ENCODE assay signal across 8 mouse cellular contexts in the genomic region with DNA sequence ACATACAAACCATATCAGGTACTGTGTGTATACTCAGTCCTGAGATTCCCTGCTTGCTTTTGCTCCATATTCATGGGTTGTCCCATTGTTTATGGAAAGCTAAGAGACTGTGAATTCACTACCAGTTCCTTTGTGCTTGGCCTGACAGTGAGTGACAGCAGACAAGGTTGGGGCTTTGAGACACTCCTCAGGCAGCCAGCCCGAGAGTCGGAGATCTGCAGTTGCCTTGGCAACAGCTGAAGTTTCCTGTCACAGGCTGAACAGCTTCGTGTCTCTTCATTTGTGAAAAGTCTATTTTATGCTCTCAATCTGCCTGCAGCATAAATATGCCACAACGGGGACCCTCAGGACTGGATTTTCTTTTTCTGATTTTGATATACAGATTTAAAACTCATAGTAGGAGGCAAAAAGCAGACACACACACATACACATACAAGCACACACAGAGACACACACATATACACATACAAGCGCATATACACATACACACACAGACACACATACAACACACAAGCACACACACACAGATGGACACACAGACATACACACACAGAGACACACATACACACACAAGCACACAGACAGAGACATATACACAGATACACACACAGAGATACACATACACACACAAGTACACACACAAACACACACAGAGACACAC.
DNase-seq lines count a peak whose midpoint lies in the region; ATAC-seq lines count a peak whose summit lies in the region.

No protein-coding gene starts in this region.

- no peak overlapping the region for H3K4me2 ChIP-seq in hindbrain, embryonic 14.5 days (replicated peaks)
- peak overlapping the region; percentile 8; the same call in 1 of the 2 replicates for H3K4me2 ChIP-seq in midbrain, embryonic 11.5 days
- no peak overlapping the region for H3K4me2 ChIP-seq in intestine, embryonic 16.5 days (ENCODE audit: low read depth, low read length)

- peak; percentile 21 for DNase-seq in heart, postnatal 4 days
- DNase-seq in heart, adult 18-20 months = no peak
- peak; percentile 81 for DNase-seq in embryo, embryonic 11 days
- peak; percentile 75 for DNase-seq in hindbrain, embryonic 14.5 days (ENCODE audit: low spot score)
- DNase-seq in midbrain, embryonic 11.5 days (ENCODE audit: low spot score, missing footprints) = peak; percentile 92
- DNase-seq in spleen, adult 18-20 months = no peak
- DNase-seq in kidney, postnatal 25 days = no peak

- peak; percentile 94 for ATAC-seq in hindbrain, embryonic 14.5 days (ENCODE audit: low FRiP score)
- peak; percentile 98 for ATAC-seq in midbrain, embryonic 11.5 days (ENCODE audit: low FRiP score)
- ATAC-seq in intestine, embryonic 16.5 days = no peak

- H3K9me3 ChIP-seq in hindbrain, embryonic 14.5 days (ENCODE audit: control insufficient read depth, low read length) = no peaks in the 10 kb centered on the region
- no peaks in the 10 kb centered on the region for H3K9me3 ChIP-seq in midbrain, embryonic 11.5 days (ENCODE audit: control insufficient read depth, low read length)
- no peaks in the 10 kb centered on the region for H3K9me3 ChIP-seq in intestine, embryonic 16.5 days (ENCODE audit: control insufficient read depth, low read length)

- peak overlapping the region; percentile 5; the same call in 1 of the 2 replicates for H3K9ac ChIP-seq in hindbrain, embryonic 14.5 days
- H3K9ac ChIP-seq in midbrain, embryonic 11.5 days (ENCODE audit: low read length) = no peak overlapping the region
- H3K9ac ChIP-seq in intestine, embryonic 16.5 days (ENCODE audit: low read depth, low read length) = no peak overlapping the region

- no peak overlapping the region for H3K4me3 ChIP-seq in hindbrain, embryonic 14.5 days (replicated peaks; ENCODE audit: low read length)
- no peak overlapping the region for H3K4me3 ChIP-seq in midbrain, embryonic 11.5 days (ENCODE audit: low read depth, low read length)
- H3K4me3 ChIP-seq in intestine, embryonic 16.5 days (ENCODE audit: low read length) = no peak overlapping the region

- no peaks in the 10 kb centered on the region for H3K27me3 ChIP-seq in hindbrain, embryonic 14.5 days (ENCODE audit: control insufficient read depth, insufficient read depth, low read length)
- H3K27me3 ChIP-seq in midbrain, embryonic 11.5 days (ENCODE audit: control insufficient read depth, insufficient read depth, low read length) = peaks cover 4% of the 10 kb centered on the region; the same call in 1 of the 2 replicates
- H3K27me3 ChIP-seq in intestine, embryonic 16.5 days (replicated peaks; ENCODE audit: control insufficient read depth, insufficient read depth, low read length) = no peaks in the 10 kb centered on the region

- WGBS in hindbrain, embryonic 14.5 days = 14% methylated on average over 5 of the region's 5 CpGs
- 18% methylated on average over 5 of the region's 5 CpGs for WGBS in midbrain, embryonic 11.5 days
- 27% methylated on average over 5 of the region's 5 CpGs for WGBS in intestine, embryonic 16.5 days

- peak overlapping the region; percentile 74 for H3K27ac ChIP-seq in hindbrain, embryonic 14.5 days
- peak overlapping the region; percentile 40; the same call in 1 of the 2 replicates for H3K27ac ChIP-seq in midbrain, embryonic 11.5 days (ENCODE audit: low read depth, low read length)
- no peak overlapping the region for H3K27ac ChIP-seq in intestine, embryonic 16.5 days (ENCODE audit: low read length)

- peaks cover 17% of the 10 kb centered on the region; the same call in 1 of the 2 replicates for H3K4me1 ChIP-seq in hindbrain, embryonic 14.5 days (replicated peaks; ENCODE audit: control insufficient read depth, insufficient read depth, low read length)
- peaks cover 22% of the 10 kb centered on the region for H3K4me1 ChIP-seq in midbrain, embryonic 11.5 days (ENCODE audit: control insufficient read depth, insufficient read depth, low read length)
- no peaks in the 10 kb centered on the region for H3K4me1 ChIP-seq in intestine, embryonic 16.5 days (ENCODE audit: control insufficient read depth, insufficient read depth, low read length)

- no peaks in the 10 kb centered on the region for H3K36me3 ChIP-seq in hindbrain, embryonic 14.5 days (replicated peaks; ENCODE audit: control insufficient read depth, insufficient read depth)
- H3K36me3 ChIP-seq in midbrain, embryonic 11.5 days (ENCODE audit: control insufficient read depth, insufficient read depth, low read length) = no peaks in the 10 kb centered on the region
- H3K36me3 ChIP-seq in intestine, embryonic 16.5 days (ENCODE audit: control insufficient read depth, insufficient read depth, low read length) = no peaks in the 10 kb centered on the region

Comparison
In these comparisons a context has a peak if more than half of its experiments do, and no peak if none do; other contexts are left out.
1. DNase-seq: peak in heart, postnatal 4 days (single experiment), embryo, embryonic 11 days (single experiment), hindbrain, embryonic 14.5 days (single experiment) and midbrain, embryonic 11.5 days (single experiment); none in heart, adult 18-20 months (0 of 2), spleen, adult 18-20 months (0 of 2) and kidney, postnatal 25 days (0 of 2).